Mouse (Mus musculus): ENCODE results near the gene Upk1a.

- TF ChIP-seq USF1 (IDR thresholded peaks at IDR 0.05; ENCODE audit: low read depth), result no peak
- no peak for TF ChIP-seq CTCF (IDR thresholded peaks at IDR 0.05; ENCODE audit: control insufficient read depth, insufficient read depth, insufficient read length)
- TF ChIP-seq MYOD1 (IDR thresholded peaks at IDR 0.05; ENCODE audit: control insufficient read depth, insufficient read length, low read depth), result no peak
- TF ChIP-seq MAX (IDR thresholded peaks at IDR 0.05), result no peak
- no peak for TF ChIP-seq CEBPB (IDR thresholded peaks at IDR 0.05; ENCODE audit: low read depth)
- no peak for TF ChIP-seq MYOG (IDR thresholded peaks at IDR 0.05; ENCODE audit: control insufficient read depth, extremely low read depth, insufficient read length)
Measured at GRCm38 (mm10) chr7:30567555-30567954, 45.1 kb downstream of the Upk1a start.
